Mouse (Mus musculus): ENCODE data around the gene Zbtb24. TPM values are rescaled to one million over a fixed set of nuclear protein-coding genes. Genes with fewer than 3 reads are reported as not detected.

The Zbtb24 gene
- total RNA-seq, 1 experiment = 11.9 TPM

DNA sequence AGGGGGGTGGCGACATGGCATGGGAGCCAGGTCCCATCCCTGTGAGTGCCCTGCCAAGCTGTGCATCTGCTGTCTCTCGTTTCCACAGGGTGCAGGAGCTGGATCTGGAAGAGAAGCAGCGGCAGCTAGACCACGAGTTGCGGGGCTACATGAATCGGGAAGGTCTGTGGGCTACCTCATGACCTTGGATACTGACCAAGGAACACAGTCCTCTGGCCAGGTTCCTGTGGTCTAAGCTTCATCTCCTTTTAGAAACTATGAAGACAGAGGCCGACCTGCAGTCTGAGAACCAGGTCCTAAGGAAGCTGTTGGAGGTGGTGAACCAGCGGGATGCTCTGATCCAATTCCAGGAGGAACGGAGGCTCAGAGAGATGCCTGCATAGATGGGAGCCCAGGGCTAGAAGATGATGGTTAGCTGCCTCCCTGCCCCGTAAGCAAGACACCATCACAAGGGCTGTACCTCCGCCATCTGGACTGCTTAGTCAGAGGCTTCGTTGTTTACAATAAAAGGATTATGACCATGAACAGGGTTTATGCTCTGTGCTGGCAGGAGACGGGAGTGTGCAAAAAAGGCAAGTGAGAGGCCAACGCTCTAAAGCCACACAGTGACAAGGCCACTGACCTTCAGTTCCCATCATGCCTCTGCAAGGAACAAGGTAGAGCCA, 36.5 kb downstream of the Zbtb24 start:
- no peak for TF ChIP-seq HCFC1 (IDR thresholded peaks at IDR 0.05; ENCODE audit: borderline replicate concordance, insufficient read depth, low read length)
- peaks cover 4 to 12% of the 10 kb centered on the region in 2 experiments; a peak in 1 of 4 replicates for H3K4me1 ChIP-seq (ENCODE audit: control insufficient read depth in 2 of 2, insufficient read depth in 2 of 2, low read length in 2 of 2, poor library complexity in 1 of 2)
- no peak overlapping the region for H3K4me3 ChIP-seq (ENCODE audit: insufficient read depth in 1 of 2, low read depth in 1 of 2, low read length in 2 of 2, poor library complexity in 1 of 2, severe bottlenecking in 1 of 2)
- H3K9me3 ChIP-seq (ENCODE audit: control insufficient read depth, insufficient read depth, low read depth, low read length) = no peaks in the 10 kb centered on the region
- H3K27ac ChIP-seq (ENCODE audit: insufficient read depth, low read depth, low read length, poor library complexity, severe bottlenecking) = no peak overlapping the region
- in situ Hi-C loops (cut with MboI; ENCODE audit: low sequenced_read_pairs in 2 of 2, unreplicated experiment in 2 of 2) = no loop called here
- H3K36me3 ChIP-seq (ENCODE audit: control insufficient read depth, insufficient read depth, low read length, poor library complexity, severe bottlenecking) = peaks cover 43% of the 10 kb centered on the region
- no peak for DNase-seq (ENCODE audit: low read depth, low spot score)
- H3K9ac ChIP-seq (ENCODE audit: insufficient read depth, low read depth, low read length, poor library complexity, severe bottlenecking) = no peak overlapping the region

DNA sequence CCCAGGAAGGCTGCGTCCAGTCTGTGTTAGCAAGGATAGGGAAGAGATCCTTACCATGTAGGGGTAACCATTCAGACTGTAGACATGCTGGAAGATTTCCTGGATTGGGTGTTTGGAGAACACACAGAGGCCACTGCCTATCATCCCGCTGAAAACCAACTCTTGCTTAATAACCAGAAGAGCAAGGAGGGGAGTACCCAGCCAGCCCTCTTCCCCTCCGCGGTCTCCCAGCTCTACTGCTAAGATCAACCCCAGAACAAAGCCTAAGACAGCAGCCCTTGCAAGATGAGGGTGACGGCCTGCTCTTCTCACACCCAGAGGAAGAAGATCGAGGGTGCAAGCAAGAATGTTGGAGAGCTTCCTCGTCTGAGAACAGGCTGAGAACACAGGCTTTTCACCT, 38.7 kb downstream of the Zbtb24 start:
- Histone ChIP-seq H3K9me3 (ENCODE audit: control insufficient read depth, insufficient read depth, low read depth, low read length) (no peaks in the 10 kb centered on the region), H3K4me3 (ENCODE audit: insufficient read depth in 1 of 2, low read depth in 1 of 2, low read length in 2 of 2, poor library complexity in 1 of 2, severe bottlenecking in 1 of 2) (peak overlapping the region; percentile 74 to 78; a peak in 2 of 4 replicates), H3K36me3 (ENCODE audit: control insufficient read depth, insufficient read depth, low read length, poor library complexity, severe bottlenecking) (peaks cover 34% of the 10 kb centered on the region), H3K4me1 (ENCODE audit: control insufficient read depth in 2 of 2, insufficient read depth in 2 of 2, low read length in 2 of 2, poor library complexity in 1 of 2) (peaks cover 4 to 9% of the 10 kb centered on the region in 2 experiments; a peak in 1 of 4 replicates), H3K27ac (ENCODE audit: insufficient read depth, low read depth, low read length, poor library complexity, severe bottlenecking) (no peak overlapping the region), H3K9ac (ENCODE audit: insufficient read depth, low read depth, low read length, poor library complexity, severe bottlenecking) (peak overlapping the region; percentile 77)
- in situ Hi-C loops (cut with MboI; ENCODE audit: low sequenced_read_pairs in 2 of 2, unreplicated experiment in 2 of 2) = no loop called here
- TF ChIP-seq HCFC1 (IDR thresholded peaks at IDR 0.05; ENCODE audit: borderline replicate concordance, insufficient read depth, low read length) = no peak
- TF ChIP-seq ZNF384 (IDR thresholded peaks at IDR 0.05; ENCODE audit: low read depth, low read length) = no peak
- no peak for TF ChIP-seq ZC3H11A (IDR thresholded peaks at IDR 0.05; ENCODE audit: borderline replicate concordance, low read depth, low read length)
- no peak for TF ChIP-seq MAFK (IDR thresholded peaks at IDR 0.05; ENCODE audit: insufficient read depth, low read depth, low read length)
- DNase-seq (ENCODE audit: low read depth, low spot score) = no peak

DNA sequence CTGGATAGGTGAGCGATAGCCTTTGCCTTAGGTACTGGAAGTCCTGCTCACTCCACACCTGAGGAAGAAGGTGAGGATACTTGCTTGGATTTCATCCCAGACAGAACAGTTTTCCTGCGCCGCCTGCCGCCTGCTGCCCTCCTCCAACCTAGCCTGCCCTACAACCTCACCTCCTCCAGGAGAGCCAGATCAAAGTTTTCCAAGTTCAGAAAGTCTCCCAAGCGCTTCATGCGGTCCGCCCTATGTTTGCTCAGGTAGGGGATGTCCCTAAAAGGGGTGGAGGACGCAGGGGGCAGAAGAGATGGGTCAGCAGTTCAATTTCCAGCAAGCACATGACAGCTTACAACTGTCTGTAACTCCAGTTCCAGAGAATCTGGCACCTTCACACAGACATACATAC, 39.1 kb downstream of the Zbtb24 start:
- Histone ChIP-seq H3K9ac (ENCODE audit: insufficient read depth, low read depth, low read length, poor library complexity, severe bottlenecking) (peak overlapping the region; percentile 77), H3K4me1 (ENCODE audit: control insufficient read depth in 2 of 2, insufficient read depth in 2 of 2, low read length in 2 of 2, poor library complexity in 1 of 2) (peaks cover 4 to 9% of the 10 kb centered on the region in 2 experiments; a peak in 1 of 4 replicates), H3K27ac (ENCODE audit: insufficient read depth, low read depth, low read length, poor library complexity, severe bottlenecking) (no peak overlapping the region), H3K9me3 (ENCODE audit: control insufficient read depth, insufficient read depth, low read depth, low read length) (no peaks in the 10 kb centered on the region), H3K36me3 (ENCODE audit: control insufficient read depth, insufficient read depth, low read length, poor library complexity, severe bottlenecking) (peaks cover 30% of the 10 kb centered on the region), H3K4me3 (ENCODE audit: insufficient read depth in 1 of 2, low read depth in 1 of 2, low read length in 2 of 2, poor library complexity in 1 of 2, severe bottlenecking in 1 of 2) (peak overlapping the region; percentile 74 to 78)
- in situ Hi-C loops (cut with MboI; ENCODE audit: low sequenced_read_pairs in 2 of 2, unreplicated experiment in 2 of 2) = no loop called here
- DNase-seq (ENCODE audit: low read depth, low spot score) = no peak
- TF ChIP-seq ZC3H11A (IDR thresholded peaks at IDR 0.05; ENCODE audit: borderline replicate concordance, low read depth, low read length) (no peak), ZNF384 (IDR thresholded peaks at IDR 0.05; ENCODE audit: low read depth, low read length) (no peak), CHD2 (IDR thresholded peaks at IDR 0.05; ENCODE audit: low read depth, low read length) (no peak)

DNA sequence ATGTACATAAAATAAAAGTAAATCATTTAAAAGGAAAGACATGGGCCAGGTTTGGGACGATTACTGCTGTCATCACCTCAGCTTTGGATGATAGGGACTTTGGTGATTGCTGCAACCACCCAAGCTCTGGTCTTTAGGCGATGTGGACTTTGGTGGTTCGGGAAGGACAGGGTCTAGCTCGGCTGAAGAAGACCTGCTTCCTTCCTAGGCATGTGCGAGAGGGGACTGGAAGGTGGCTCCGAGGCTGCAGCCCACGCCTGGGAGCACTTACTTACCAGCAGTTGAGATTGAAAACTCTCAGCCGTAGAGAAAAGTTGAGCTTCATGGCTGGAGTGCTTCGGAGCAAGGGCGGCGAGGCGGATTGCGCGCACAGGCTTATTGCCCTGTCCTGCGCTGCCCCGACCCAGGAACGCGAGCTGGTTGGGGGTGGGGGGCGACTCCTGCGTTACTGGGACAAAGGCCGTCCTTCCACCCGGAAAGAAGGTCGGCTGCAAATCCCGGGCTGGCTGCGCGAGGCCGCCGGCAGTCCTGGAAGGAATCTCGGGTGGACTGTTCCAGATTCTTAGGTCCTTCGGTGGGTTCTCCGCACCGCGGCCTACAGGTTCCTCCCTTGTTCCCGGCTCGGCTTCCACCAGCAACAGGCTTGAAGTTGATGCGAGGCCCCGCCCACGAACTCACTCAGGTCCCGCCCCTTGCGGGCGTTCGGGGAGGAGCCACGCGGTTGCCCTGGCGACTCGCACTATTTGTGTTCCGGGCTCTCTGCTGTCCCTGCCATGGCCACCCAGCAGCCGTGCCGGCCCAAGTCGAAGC, 39.7 kb downstream of the Zbtb24 start, which contains the start of the genes Smpd2 and Ppil6:
Smpd2 (minus strand) TSS at position 662 of the 810 bp plus-strand sequence.
Ppil6 (plus strand) TSS at position 732 of the 810 bp plus-strand sequence.
- in situ Hi-C loops (cut with MboI; ENCODE audit: low sequenced_read_pairs in 2 of 2, unreplicated experiment in 2 of 2) = no loop called here
- no peak within 1 kb of the TSS for H3K27ac ChIP-seq (ENCODE audit: insufficient read depth, low read depth, low read length, poor library complexity, severe bottlenecking)

More for the DNA sequence above, 39.7 kb downstream of the Zbtb24 start, which contains the start of the genes Smpd2 and Ppil6:
- peak; percentile 89 for DNase-seq (ENCODE audit: low read depth, low spot score)
- Histone ChIP-seq H3K9ac (ENCODE audit: insufficient read depth, low read depth, low read length, poor library complexity, severe bottlenecking) (peak within 1 kb of the TSS; percentile 77), H3K4me3 (ENCODE audit: insufficient read depth in 1 of 2, low read depth in 1 of 2, low read length in 2 of 2, poor library complexity in 1 of 2, severe bottlenecking in 1 of 2) (peak within 1 kb of the TSS; percentile 74 to 78), H3K36me3 (ENCODE audit: control insufficient read depth, insufficient read depth, low read length, poor library complexity, severe bottlenecking) (peaks cover 29% of the 10 kb centered on the region), H3K4me1 (ENCODE audit: control insufficient read depth in 2 of 2, insufficient read depth in 2 of 2, low read length in 2 of 2, poor library complexity in 1 of 2) (peaks cover 4 to 9% of the 10 kb centered on the region in 2 experiments; a peak in 1 of 4 replicates), H3K9me3 (ENCODE audit: control insufficient read depth, insufficient read depth, low read depth, low read length) (no peaks in the 10 kb centered on the region)
- no peak for TF ChIP-seq ZC3H11A (IDR thresholded peaks at IDR 0.05; ENCODE audit: borderline replicate concordance, low read depth, low read length)
- TF ChIP-seq MAFK (IDR thresholded peaks at IDR 0.05; ENCODE audit: insufficient read depth, low read depth, low read length) = no peak
- TF ChIP-seq ZNF384 (IDR thresholded peaks at IDR 0.05; ENCODE audit: low read depth, low read length) = no peak
- TF ChIP-seq HCFC1 (IDR thresholded peaks at IDR 0.05; ENCODE audit: borderline replicate concordance, insufficient read depth, low read length) = no peak
- TF ChIP-seq CHD2 (IDR thresholded peaks at IDR 0.05; ENCODE audit: low read depth, low read length) = no peak
